Mouse (Mus musculus): ENCODE results near the gene Ftsj1. TPM values are rescaled to one million over a fixed set of nuclear protein-coding genes. Genes with fewer than 3 reads are reported as not detected.

Gene Ftsj1
- polyA plus RNA-seq, 1 experiment, result 22.6 TPM

DNA sequence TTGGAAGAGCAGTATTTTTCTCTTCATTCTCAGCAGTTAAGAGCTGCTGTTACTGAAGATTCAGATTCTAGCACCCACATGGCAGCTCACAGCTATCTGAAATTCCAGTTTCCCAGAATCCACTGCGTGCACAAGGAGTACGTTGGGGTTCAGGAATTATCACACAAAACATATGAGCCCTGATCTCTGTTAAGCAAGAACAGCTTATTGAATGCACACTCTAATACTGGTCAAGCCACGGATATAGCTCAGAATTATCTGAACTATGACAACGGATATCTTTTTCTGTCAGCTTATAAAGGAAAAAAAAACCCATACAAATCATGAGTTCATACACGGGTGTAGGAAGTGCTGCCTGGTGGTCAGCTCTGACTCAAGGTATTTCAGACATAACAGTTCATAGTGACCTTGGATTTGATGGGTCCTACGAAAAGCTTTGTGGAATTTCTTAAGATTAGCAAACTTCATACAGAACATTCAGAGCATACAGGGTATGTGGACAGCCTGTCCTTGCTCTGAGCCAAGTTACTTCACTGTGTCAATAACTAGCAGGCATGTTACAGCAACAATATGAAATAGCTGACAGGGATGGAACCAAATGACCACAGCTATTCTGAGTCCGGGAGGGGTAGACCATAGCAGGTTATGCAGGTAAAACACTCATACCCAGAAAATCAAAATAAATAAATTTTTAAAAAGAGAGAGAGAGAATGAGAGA lies 40.6 kb downstream of the Ftsj1 start:
- Histone ChIP-seq H3K27ac (ENCODE audit: control insufficient read depth, insufficient read depth, low read depth, low read length, poor library complexity) (no peak overlapping the region), H3K4me3 (replicated peaks; ENCODE audit: control insufficient read depth, low read depth, low read length) (no peak overlapping the region), H3K4me1 (ENCODE audit: control insufficient read depth, insufficient read depth, low read length) (no peaks in the 10 kb centered on the region)
- 67% methylated on average over 7 of the region's 7 CpGs for WGBS
- no peak for TF ChIP-seq POLR2A (IDR thresholded peaks at IDR 0.05; ENCODE audit: borderline replicate concordance, control insufficient read depth, low read depth, low read length)
- TF ChIP-seq CTCF (IDR thresholded peaks at IDR 0.05; ENCODE audit: control insufficient read depth, insufficient read depth, low read length), result no peak

DNA sequence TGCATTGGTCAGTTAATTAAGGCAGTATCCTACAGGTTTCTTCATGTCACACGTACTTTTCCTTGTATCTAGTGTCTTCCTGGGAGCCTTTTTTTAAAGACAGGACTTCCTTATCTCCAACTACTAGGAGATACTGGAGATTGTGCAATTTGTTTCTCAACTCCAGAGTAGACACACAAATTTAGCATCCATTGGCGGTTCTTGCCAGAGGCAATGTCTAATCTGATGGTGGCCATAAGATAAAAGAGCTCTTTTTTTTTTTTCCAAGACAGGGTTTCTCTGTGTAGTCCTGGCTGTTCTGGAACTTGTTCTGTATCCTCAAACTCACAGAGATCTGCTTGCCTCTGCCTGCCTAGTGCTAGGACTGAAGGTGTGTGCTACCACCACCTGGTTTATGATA lies 42.5 kb downstream of the Ftsj1 start:
- 26% methylated on average over 2 of the region's 2 CpGs for WGBS
- TF ChIP-seq CTCF (IDR thresholded peaks at IDR 0.05; ENCODE audit: control insufficient read depth, insufficient read depth, low read length) (no peak), POLR2A (IDR thresholded peaks at IDR 0.05; ENCODE audit: borderline replicate concordance, control insufficient read depth, low read depth, low read length) (no peak)
- Histone ChIP-seq H3K4me3 (replicated peaks; ENCODE audit: control insufficient read depth, low read depth, low read length) (no peak overlapping the region), H3K4me1 (ENCODE audit: control insufficient read depth, insufficient read depth, low read length) (no peaks in the 10 kb centered on the region), H3K27ac (ENCODE audit: control insufficient read depth, insufficient read depth, low read depth, low read length, poor library complexity) (no peak overlapping the region)

GRCm38 (mm10) chrX:8207224-8207623 lies 45.0 kb downstream of the Ftsj1 start:
- Histone ChIP-seq H3K4me1 (ENCODE audit: control insufficient read depth, insufficient read depth, low read length) (no peaks in the 10 kb centered on the region), H3K27ac (ENCODE audit: control insufficient read depth, insufficient read depth, low read depth, low read length, poor library complexity) (no peak overlapping the region), H3K4me3 (replicated peaks; ENCODE audit: control insufficient read depth, low read depth, low read length) (no peak overlapping the region)
- WGBS, result 48% methylated on average over 4 of the region's 4 CpGs
- TF ChIP-seq POLR2A (IDR thresholded peaks at IDR 0.05; ENCODE audit: borderline replicate concordance, control insufficient read depth, low read depth, low read length), result no peak
- TF ChIP-seq CTCF (IDR thresholded peaks at IDR 0.05; ENCODE audit: control insufficient read depth, insufficient read depth, low read length), result no peak

- no peaks in the 10 kb centered on the region for H3K4me1 ChIP-seq (ENCODE audit: control insufficient read depth, insufficient read depth, low read length)
- no peak overlapping the region for H3K27ac ChIP-seq (ENCODE audit: control insufficient read depth, insufficient read depth, low read depth, low read length, poor library complexity)
- no peak for TF ChIP-seq POLR2A (IDR thresholded peaks at IDR 0.05; ENCODE audit: borderline replicate concordance, control insufficient read depth, low read depth, low read length)
- no peak for TF ChIP-seq CTCF (IDR thresholded peaks at IDR 0.05; ENCODE audit: control insufficient read depth, insufficient read depth, low read length)
- peak overlapping the region; percentile 42 for H3K4me3 ChIP-seq (replicated peaks; ENCODE audit: control insufficient read depth, low read depth, low read length)
- 20% methylated on average over 11 of the region's 11 CpGs for WGBS
These were observed 45.5 kb downstream of the Ftsj1 start for GRCm38 (mm10) chrX:8206694-8207197.

DNA sequence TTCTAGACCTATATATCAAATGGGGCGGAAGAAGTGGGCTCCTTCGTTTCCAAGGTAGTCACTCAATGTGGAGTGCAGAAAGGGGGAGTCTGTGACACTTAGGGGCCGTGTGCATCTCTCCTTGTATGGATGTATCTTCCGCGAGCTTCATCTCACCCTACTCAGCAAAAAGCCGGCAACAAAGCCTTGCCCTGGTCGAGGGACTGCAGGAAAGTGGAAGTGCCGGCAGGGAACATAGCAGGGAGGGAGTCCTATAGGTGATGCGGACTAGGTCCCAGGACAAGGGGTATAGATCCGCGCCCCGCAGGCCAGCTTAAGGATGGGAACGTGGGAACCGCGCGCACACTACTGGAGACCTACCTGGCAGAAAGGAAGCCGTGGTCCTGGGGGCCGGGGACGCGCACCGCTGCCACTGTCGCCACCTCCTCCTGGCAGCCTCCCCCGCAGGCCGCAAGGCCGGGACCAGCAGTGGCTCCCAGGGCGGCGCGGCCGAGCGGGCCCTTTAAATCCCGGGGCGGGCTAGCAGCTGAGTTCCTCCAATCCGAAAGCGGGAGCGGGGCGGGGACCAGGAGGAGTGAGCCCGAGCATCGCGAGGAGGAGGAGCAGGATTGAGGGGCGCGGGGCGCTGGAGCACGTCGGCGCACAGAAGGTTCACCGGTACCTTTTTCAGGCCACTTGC lies 46.1 kb downstream of the Ftsj1 start, which contains the start of gene Porcn:
Gene Porcn (minus strand): TSS at position 511 of the 679 bp plus-strand sequence.
- no peaks in the 10 kb centered on the region for H3K4me1 ChIP-seq (ENCODE audit: control insufficient read depth, insufficient read depth, low read length)
- 13% methylated on average over 44 of the region's 46 CpGs for WGBS
- no peak within 1 kb of the TSS for H3K27ac ChIP-seq (ENCODE audit: control insufficient read depth, insufficient read depth, low read depth, low read length, poor library complexity)
- TF ChIP-seq POLR2A (IDR thresholded peaks at IDR 0.05; ENCODE audit: borderline replicate concordance, control insufficient read depth, low read depth, low read length), result 0 out of 2 replicates have a peak, but pooled peaks have one; percentile 17
- TF ChIP-seq CTCF (IDR thresholded peaks at IDR 0.05; ENCODE audit: control insufficient read depth, insufficient read depth, low read length), result no peak
- peak within 1 kb of the TSS; percentile 42 for H3K4me3 ChIP-seq (replicated peaks; ENCODE audit: control insufficient read depth, low read depth, low read length)

- TF ChIP-seq POLR2A (IDR thresholded peaks at IDR 0.05; ENCODE audit: borderline replicate concordance, control insufficient read depth, low read depth, low read length) (no peak), CTCF (IDR thresholded peaks at IDR 0.05; ENCODE audit: control insufficient read depth, insufficient read depth, low read length) (no peak)
- WGBS, result 62% methylated on average over 7 of the region's 7 CpGs
- H3K4me3 ChIP-seq (replicated peaks; ENCODE audit: control insufficient read depth, low read depth, low read length), result no peak overlapping the region
- H3K27ac ChIP-seq (ENCODE audit: control insufficient read depth, insufficient read depth, low read depth, low read length, poor library complexity), result no peak overlapping the region
- no peaks in the 10 kb centered on the region for H3K4me1 ChIP-seq (ENCODE audit: control insufficient read depth, insufficient read depth, low read length)
These were observed 46.7 kb downstream of the Ftsj1 start for GRCm38 (mm10) chrX:8205551-8205950.

DNA sequence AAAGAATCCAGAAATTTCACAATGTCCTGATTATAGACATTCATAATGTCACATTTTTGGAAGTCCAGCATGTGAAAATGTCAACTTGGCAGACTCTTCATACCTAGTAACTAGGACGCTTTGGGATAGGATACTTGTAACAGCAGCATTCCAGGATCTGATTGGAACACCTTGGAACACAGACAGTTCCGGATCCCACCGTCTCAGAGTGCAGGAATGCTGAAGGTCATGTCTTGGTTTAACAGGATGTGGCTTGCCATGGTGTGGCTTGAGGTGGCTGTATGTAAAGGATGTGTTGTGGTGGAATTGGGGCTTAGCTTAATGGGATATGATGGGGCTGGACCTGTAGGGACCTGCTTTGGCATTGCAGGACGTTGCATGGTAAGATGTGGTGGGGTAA lies 47.1 kb downstream of the Ftsj1 start:
- no peak for TF ChIP-seq POLR2A (IDR thresholded peaks at IDR 0.05; ENCODE audit: borderline replicate concordance, control insufficient read depth, low read depth, low read length)
- TF ChIP-seq CTCF (IDR thresholded peaks at IDR 0.05; ENCODE audit: control insufficient read depth, insufficient read depth, low read length), result no peak
- 63% methylated on average over 4 of the region's 4 CpGs for WGBS
- no peaks in the 10 kb centered on the region for H3K4me1 ChIP-seq (ENCODE audit: control insufficient read depth, insufficient read depth, low read length)
- no peak overlapping the region for H3K27ac ChIP-seq (ENCODE audit: control insufficient read depth, insufficient read depth, low read depth, low read length, poor library complexity)
- no peak overlapping the region for H3K4me3 ChIP-seq (replicated peaks; ENCODE audit: control insufficient read depth, low read depth, low read length)

GRCm38 (mm10) chrX:8204076-8204475 lies 48.1 kb downstream of the Ftsj1 start:
- WGBS, result 78% methylated on average over 10 of the region's 10 CpGs
- no peak overlapping the region for H3K27ac ChIP-seq (ENCODE audit: control insufficient read depth, insufficient read depth, low read depth, low read length, poor library complexity)
- no peaks in the 10 kb centered on the region for H3K4me1 ChIP-seq (ENCODE audit: control insufficient read depth, insufficient read depth, low read length)
- no peak overlapping the region for H3K4me3 ChIP-seq (replicated peaks; ENCODE audit: control insufficient read depth, low read depth, low read length)
- TF ChIP-seq POLR2A (IDR thresholded peaks at IDR 0.05; ENCODE audit: borderline replicate concordance, control insufficient read depth, low read depth, low read length) (no peak), CTCF (IDR thresholded peaks at IDR 0.05; ENCODE audit: control insufficient read depth, insufficient read depth, low read length) (no peak)
